Mouse (Mus musculus): ENCODE measurements at regions not wholly inside any gene's neighbourhood (a gene's known extent, or its start where the extent isn't known, plus 50 kb on each side); places are given as distances from the start of the nearest gene placed in this dataset.

DNA sequence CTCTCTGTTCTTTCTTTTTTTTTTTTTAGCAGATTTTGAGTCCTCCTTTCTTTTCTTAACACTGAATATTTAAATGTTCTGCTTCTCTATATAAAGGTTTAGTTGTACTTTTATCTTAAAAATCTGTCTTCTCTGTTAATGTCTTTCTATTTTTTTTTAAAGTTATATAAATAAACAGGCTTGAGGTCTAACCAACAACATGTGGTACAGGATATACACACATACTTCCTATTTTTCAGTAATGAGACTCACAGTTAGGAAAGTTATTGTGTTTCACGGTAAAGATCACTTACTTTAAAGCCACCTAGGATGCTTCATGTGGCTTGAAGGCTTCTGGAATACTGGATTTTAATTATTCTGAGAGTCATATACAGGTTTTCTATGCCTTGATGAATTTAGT lies 518.9 kb upstream of the Cited2 start:
- Histone ChIP-seq H3K4me1 (replicated peaks) (peaks cover 14% of the 10 kb centered on the region; the same call in 1 of the 2 replicates), H3K9me3 (no peaks in the 10 kb centered on the region), H3K27me3 (no peaks in the 10 kb centered on the region), H3K27ac (no peak overlapping the region), H3K4me3 (replicated peaks) (no peak overlapping the region), H3K36me3 (no peaks in the 10 kb centered on the region), H3K4me2 (no peak overlapping the region), H3K9ac (replicated peaks) (no peak overlapping the region)
- 55% methylated on average over 1 of the region's 1 CpGs for WGBS
- no peak for ATAC-seq (ENCODE audit: insufficient number of reproducible peaks, insufficient read depth, low FRiP score, low TSS enrichment, low read depth)

DNA sequence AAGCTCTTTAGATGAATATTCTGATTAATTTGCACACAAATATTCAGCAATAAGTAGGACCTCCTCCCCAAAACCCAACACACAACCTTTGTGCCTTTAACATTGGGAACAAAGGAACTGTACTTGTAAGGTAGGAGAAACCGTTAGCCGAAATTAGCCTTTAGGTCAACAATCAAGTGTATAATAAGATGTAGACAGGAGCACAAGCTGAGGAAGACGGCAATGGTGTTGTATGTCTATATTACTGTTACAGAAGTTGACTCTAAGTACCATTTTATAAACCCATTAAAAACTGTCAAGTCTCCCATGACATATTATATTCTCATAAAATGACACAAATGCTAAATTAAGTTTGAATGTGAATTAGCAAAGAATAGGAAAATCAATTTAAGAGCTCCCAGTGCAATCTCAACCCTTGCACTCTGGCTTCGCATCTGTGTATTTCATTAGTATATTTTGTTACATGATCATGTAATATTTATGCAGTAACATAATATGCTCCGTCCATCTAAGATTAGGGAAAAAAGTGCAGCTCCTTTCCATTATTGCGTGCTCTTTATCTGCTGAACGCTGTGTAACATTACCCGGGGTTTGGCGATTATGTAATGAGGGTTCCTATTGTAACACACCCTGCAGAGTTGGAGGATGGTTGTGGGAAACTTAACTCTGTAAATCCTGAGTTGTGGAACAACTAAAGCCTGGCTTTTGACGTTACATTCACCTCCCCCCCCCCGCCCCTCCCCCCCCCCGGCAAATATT lies 510.3 kb upstream of the Cited2 start:
- no peak overlapping the region for H3K4me3 ChIP-seq (replicated peaks)
- H3K4me1 ChIP-seq (replicated peaks) = peaks cover 25% of the 10 kb centered on the region
- H3K27me3 ChIP-seq = no peaks in the 10 kb centered on the region
- no peaks in the 10 kb centered on the region for H3K36me3 ChIP-seq
- WGBS = 18% methylated on average over 12 of the region's 12 CpGs
- H3K9me3 ChIP-seq = no peaks in the 10 kb centered on the region
- peak; percentile 86 for ATAC-seq (ENCODE audit: insufficient number of reproducible peaks, insufficient read depth, low FRiP score, low TSS enrichment, low read depth)
- H3K9ac ChIP-seq (replicated peaks) = no peak overlapping the region
- H3K4me2 ChIP-seq = peak overlapping the region; percentile 45
- H3K27ac ChIP-seq = peak overlapping the region; percentile 66

DNA sequence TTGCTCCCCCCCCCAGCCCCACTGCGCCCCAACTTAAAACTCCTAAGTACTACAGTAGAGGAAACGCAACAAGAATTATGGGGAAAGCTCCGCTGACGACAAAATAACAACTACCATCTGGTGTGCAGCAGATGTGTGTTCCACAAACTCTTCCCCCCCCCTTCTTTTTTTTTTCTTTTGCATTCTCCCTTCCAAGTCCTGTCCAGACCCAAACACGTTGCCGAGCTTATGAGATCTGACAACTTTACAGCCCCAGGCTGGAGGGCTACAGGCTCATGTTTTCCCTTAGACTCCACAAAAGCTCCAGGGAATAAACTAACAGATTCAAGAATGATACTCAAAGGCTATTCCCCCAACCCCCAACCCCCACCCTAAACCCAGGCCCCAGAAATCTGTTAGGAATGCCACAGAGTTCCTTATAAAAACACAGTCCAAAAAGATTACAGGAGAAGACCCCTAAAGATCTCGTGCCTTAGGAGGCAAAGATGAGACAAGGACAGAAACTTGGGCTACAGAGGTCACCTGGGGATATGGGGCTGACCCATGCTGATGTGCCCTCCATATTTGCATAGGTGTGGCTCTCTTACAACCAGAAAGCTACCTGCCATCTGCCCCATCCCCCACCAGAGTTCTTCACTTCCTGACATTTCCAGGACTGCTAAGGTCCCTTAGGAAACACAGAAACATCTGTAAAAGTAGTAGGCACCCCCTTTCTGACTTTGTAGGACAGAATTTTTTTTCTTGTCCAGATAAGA lies 509.5 kb upstream of the Cited2 start:
- Histone ChIP-seq H3K4me2 (peak overlapping the region; percentile 45), H3K4me3 (replicated peaks) (no peak overlapping the region), H3K27ac (peak overlapping the region; percentile 64), H3K9ac (replicated peaks) (no peak overlapping the region), H3K27me3 (no peaks in the 10 kb centered on the region), H3K9me3 (no peaks in the 10 kb centered on the region), H3K4me1 (replicated peaks) (peaks cover 25% of the 10 kb centered on the region), H3K36me3 (no peaks in the 10 kb centered on the region)
- WGBS = 7% methylated on average over 7 of the region's 7 CpGs
- ATAC-seq (ENCODE audit: insufficient number of reproducible peaks, insufficient read depth, low FRiP score, low TSS enrichment, low read depth) = peak; percentile 90

DNA sequence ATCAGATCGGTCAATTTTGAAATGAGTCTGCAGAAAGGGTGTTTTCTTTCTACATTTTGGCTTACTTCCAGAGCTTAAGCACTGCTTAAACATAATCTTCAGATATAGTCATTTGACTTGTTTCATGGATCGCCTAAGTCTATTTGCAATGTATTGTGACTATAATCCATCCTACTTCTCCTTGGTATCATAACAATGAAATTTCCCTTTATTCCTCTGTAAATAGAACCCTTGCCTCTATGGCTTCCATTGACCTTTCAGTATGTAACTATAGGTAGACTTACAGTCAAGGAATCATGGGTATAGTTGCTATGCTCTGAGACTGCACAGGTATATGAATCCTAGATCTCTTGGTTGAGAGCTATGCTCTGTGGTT lies 509.0 kb upstream of the Cited2 start:
- peak overlapping the region; percentile 47 for H3K27ac ChIP-seq
- peaks cover 25% of the 10 kb centered on the region for H3K4me1 ChIP-seq (replicated peaks)
- H3K9ac ChIP-seq (replicated peaks) = no peak overlapping the region
- no peaks in the 10 kb centered on the region for H3K36me3 ChIP-seq
- H3K9me3 ChIP-seq = no peaks in the 10 kb centered on the region
- 65% methylated on average over 2 of the region's 2 CpGs for WGBS
- H3K27me3 ChIP-seq = no peaks in the 10 kb centered on the region
- no peak overlapping the region for H3K4me3 ChIP-seq (replicated peaks)
- ATAC-seq (ENCODE audit: insufficient number of reproducible peaks, insufficient read depth, low FRiP score, low TSS enrichment, low read depth) = no peak
- H3K4me2 ChIP-seq = no peak overlapping the region

DNA sequence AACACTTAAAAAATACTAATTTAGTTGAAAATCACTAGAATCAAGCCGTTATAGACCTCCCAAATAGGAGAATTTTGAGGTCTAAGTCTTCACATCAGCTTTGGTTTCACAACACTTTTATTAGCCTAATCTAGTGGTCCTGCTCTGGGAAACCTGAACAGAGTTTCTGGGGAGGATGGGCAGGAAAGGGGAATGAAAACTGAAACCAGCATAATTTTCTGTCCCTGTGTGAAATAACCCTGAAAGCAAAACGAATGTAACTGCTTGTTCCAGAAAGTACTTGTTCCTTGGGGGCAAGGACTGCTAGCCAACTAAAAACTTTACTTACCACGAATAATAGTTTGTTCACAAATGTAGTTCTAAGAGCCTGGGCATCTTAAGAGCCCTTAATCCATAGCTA lies 508.0 kb upstream of the Cited2 start:
- Histone ChIP-seq H3K9me3 (no peaks in the 10 kb centered on the region), H3K4me2 (no peak overlapping the region), H3K27ac (no peak overlapping the region), H3K27me3 (no peaks in the 10 kb centered on the region), H3K4me1 (replicated peaks) (peaks cover 25% of the 10 kb centered on the region), H3K4me3 (replicated peaks) (no peak overlapping the region), H3K36me3 (no peaks in the 10 kb centered on the region), H3K9ac (replicated peaks) (no peak overlapping the region)
- 46% methylated on average over 3 of the region's 3 CpGs for WGBS
- no peak for ATAC-seq (ENCODE audit: insufficient number of reproducible peaks, insufficient read depth, low FRiP score, low TSS enrichment, low read depth)

DNA sequence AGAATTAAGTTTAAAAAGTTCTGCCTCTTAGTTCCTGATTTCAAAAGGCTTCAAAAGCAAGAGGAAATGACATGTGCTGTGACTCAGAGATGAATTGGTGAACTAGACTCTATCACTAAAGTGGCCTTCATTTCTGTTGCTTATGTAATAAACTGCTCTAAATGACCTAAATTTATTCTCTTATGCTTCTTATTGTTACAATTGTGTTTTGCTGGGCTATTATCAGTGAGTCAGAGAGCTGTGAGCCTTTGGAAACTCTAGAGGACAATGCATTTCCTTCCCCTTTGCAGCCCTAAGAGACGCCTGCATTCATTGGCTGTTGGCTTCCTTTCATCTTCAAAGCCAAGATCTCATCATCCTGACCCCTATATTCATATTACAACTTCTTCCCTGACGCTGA lies 501.5 kb upstream of the Cited2 start:
- Histone ChIP-seq H3K27me3 (no peaks in the 10 kb centered on the region), H3K9me3 (no peaks in the 10 kb centered on the region), H3K4me2 (no peak overlapping the region), H3K4me1 (replicated peaks) (no peaks in the 10 kb centered on the region), H3K36me3 (no peaks in the 10 kb centered on the region), H3K27ac (no peak overlapping the region), H3K9ac (replicated peaks) (no peak overlapping the region), H3K4me3 (replicated peaks) (no peak overlapping the region)
- ATAC-seq (ENCODE audit: insufficient number of reproducible peaks, insufficient read depth, low FRiP score, low TSS enrichment, low read depth) = no peak
- 57% methylated on average over 2 of the region's 2 CpGs for WGBS

DNA sequence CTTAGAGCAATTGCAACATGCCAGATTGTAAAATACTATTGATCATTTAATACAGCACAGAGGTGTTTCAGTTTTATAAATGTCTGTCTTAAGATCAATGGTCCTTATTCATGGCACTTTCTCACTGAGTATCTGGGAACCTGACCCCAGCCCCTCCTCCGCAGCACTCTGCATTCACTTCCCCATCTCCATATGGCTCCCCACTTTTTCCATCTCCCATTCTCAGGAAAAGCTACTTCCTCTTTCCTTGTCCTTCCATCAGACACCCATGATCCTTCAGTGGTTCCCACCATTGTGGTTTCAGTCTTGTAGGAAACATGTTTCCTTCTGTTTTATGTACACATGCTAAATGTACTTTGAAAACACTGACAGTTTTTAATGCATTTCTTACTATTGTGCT lies 497.3 kb upstream of the Cited2 start:
- Histone ChIP-seq H3K9ac (replicated peaks) (no peak overlapping the region), H3K4me1 (replicated peaks) (peaks cover 10% of the 10 kb centered on the region), H3K36me3 (no peaks in the 10 kb centered on the region), H3K4me2 (no peak overlapping the region), H3K9me3 (no peaks in the 10 kb centered on the region), H3K27ac (no peak overlapping the region), H3K27me3 (no peaks in the 10 kb centered on the region), H3K4me3 (replicated peaks) (no peak overlapping the region)
- ATAC-seq (ENCODE audit: insufficient number of reproducible peaks, insufficient read depth, low FRiP score, low TSS enrichment, low read depth) = no peak
- WGBS = 89% methylated on average over 1 of the region's 1 CpGs

DNA sequence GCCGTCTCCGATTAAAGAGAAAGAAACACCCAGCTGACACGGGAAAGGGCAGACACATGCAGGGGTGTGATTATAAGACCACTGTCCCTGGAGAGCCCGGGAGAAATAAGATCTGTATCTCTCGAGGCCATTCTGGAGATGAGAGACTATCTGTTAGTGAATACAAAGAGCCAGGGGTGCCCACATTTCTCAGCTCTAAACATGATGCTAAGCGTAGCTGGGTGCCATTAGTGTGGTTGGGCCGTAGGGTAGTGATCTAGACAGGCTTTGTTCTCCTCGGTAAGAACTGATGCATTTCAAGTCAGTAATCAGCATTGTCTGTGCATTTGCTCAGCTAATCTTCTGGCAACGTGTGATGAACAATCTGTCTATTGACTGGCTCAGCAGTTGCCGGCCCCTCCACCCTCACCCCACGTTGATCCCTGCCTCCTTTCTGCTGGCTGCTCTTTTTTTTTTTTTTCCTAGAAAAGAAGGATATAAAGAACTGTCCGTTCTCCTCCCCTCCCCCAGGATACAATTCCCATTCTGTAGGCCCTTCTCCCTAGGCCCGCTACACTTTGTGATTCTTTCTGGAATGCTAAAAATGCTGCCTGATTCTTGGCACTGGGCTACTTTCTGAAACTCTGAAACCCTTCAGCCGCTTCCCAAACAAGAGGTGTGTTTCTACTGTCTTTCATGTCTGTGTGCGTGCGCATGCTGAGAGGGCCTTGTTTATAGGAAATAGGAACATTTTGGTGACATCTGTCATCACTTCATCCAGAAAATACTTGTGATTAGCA lies 492.8 kb upstream of the Cited2 start:
- no peak overlapping the region for H3K4me3 ChIP-seq (replicated peaks)
- 19% methylated on average over 16 of the region's 16 CpGs for WGBS
- H3K27ac ChIP-seq = peak overlapping the region; percentile 42; the same call in 1 of the 2 replicates
- ATAC-seq (ENCODE audit: insufficient number of reproducible peaks, insufficient read depth, low FRiP score, low TSS enrichment, low read depth) = no peak
- peak overlapping the region; percentile 26 for H3K4me2 ChIP-seq
- no peak overlapping the region for H3K9ac ChIP-seq (replicated peaks)
- peaks cover 15% of the 10 kb centered on the region for H3K4me1 ChIP-seq (replicated peaks)
- no peaks in the 10 kb centered on the region for H3K9me3 ChIP-seq
- H3K27me3 ChIP-seq = no peaks in the 10 kb centered on the region
- H3K36me3 ChIP-seq = no peaks in the 10 kb centered on the region

DNA sequence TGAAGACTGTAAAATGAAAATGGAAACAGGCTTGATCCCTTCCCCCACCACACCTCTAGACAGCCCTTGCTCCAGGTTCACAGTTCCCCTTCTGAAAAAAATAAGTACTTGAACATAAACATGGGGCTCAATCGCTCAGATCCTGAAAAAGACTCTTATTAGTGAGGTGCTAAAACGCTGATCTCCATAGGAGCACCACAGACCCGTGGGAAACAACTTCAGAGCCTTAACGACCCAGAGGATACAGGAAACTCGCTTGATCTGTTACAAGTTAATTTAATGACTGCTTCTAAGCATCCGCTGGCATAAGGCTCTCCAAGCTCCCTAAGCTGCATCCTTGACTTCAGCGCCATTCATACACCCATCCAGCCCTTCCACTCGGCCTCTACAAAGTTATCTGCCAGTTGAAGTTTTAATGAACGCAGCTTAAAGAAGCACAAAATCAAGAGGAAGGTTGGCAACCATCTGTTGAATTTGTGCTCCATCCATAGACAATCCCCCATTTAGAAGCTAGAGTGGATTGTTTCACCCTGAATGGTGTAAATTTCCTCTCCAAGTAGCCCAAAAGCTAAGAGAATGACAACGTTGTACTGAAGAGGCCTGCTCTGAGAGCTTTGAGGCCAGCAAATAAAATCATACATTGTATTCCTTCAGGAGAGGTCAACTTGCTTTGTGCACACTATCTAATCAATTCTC lies 486.9 kb upstream of the Cited2 start:
- Histone ChIP-seq H3K27me3 (no peaks in the 10 kb centered on the region), H3K27ac (no peak overlapping the region), H3K9ac (replicated peaks) (no peak overlapping the region), H3K4me3 (replicated peaks) (no peak overlapping the region), H3K4me2 (peak overlapping the region; percentile 6; the same call in 1 of the 2 replicates), H3K9me3 (no peaks in the 10 kb centered on the region), H3K36me3 (no peaks in the 10 kb centered on the region), H3K4me1 (replicated peaks) (peaks cover 29% of the 10 kb centered on the region)
- no peak for ATAC-seq (ENCODE audit: insufficient number of reproducible peaks, insufficient read depth, low FRiP score, low TSS enrichment, low read depth)
- WGBS = 16% methylated on average over 10 of the region's 10 CpGs

DNA sequence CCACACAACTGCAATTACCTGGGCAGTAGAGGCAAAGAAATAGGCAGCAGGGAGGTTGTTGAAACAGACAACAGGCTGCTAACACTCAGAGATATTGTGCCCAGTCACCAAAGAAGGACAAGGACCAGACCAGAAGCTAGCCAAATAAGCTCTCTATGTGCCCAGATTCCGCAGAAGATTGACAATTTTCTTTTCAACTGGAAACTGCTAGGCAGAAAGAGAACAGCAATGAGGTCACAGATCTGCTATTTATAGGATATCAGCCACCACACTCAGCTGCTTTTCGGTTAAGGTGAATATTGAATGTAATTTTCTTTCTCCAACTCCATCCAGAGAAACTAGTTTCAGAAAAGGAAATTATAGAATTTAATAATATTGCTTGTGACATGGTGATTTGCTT lies 486.3 kb upstream of the Cited2 start:
- Histone ChIP-seq H3K4me3 (replicated peaks) (no peak overlapping the region), H3K4me1 (replicated peaks) (peaks cover 29% of the 10 kb centered on the region), H3K4me2 (no peak overlapping the region), H3K9me3 (no peaks in the 10 kb centered on the region), H3K9ac (replicated peaks) (no peak overlapping the region), H3K36me3 (no peaks in the 10 kb centered on the region), H3K27ac (no peak overlapping the region), H3K27me3 (no peaks in the 10 kb centered on the region)
- ATAC-seq (ENCODE audit: insufficient number of reproducible peaks, insufficient read depth, low FRiP score, low TSS enrichment, low read depth) = no peak
- 48% methylated on average over 2 of the region's 2 CpGs for WGBS

DNA sequence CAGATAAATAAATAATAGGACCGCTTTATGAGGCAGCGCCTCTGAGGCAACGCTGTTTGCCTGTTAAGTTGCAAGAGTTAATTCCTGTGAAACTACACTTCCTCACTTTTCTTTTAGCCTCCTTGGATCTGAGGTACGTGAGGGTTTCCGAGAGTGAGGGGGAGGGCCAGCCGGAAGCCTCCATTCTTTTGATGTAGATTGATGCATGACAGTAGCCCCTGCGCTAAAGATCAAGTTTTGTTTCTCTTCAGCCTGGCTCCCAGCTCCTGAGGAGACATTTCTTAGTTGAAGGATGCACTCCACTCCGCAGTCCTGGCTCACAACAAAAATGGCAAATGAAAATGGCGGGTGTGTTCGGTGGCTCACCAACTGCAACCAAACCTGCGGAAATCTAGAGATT lies 485.6 kb upstream of the Cited2 start:
- no peak for ATAC-seq (ENCODE audit: insufficient number of reproducible peaks, insufficient read depth, low FRiP score, low TSS enrichment, low read depth)
- Histone ChIP-seq H3K36me3 (no peaks in the 10 kb centered on the region), H3K9me3 (no peaks in the 10 kb centered on the region), H3K27me3 (no peaks in the 10 kb centered on the region), H3K4me3 (replicated peaks) (no peak overlapping the region), H3K27ac (no peak overlapping the region), H3K9ac (replicated peaks) (no peak overlapping the region), H3K4me2 (no peak overlapping the region), H3K4me1 (replicated peaks) (peaks cover 29% of the 10 kb centered on the region)
- 29% methylated on average over 11 of the region's 11 CpGs for WGBS

All from limb, embryonic 12.5 days (tissue).